Mouse (Mus musculus) central nervous system, embryonic 18 days (tissue): ENCODE measurements around the gene Ubash3a. TPM values are rescaled to one million over a fixed set of nuclear protein-coding genes. Genes with fewer than 3 reads are reported as not detected.

Source experiments
- polyA plus RNA-seq: library from polyadenylated mRNA; depleted of rRNA; stranded (reverse); fragments of >200 nt; gene quantifications from 2 replicates; pipeline ENCODE4 v1.2.3, GENCODE M21; 2012; rRNA removed

Gene Ubash3a
- polyA plus RNA-seq, result not detected in 2 replicates

DNA sequence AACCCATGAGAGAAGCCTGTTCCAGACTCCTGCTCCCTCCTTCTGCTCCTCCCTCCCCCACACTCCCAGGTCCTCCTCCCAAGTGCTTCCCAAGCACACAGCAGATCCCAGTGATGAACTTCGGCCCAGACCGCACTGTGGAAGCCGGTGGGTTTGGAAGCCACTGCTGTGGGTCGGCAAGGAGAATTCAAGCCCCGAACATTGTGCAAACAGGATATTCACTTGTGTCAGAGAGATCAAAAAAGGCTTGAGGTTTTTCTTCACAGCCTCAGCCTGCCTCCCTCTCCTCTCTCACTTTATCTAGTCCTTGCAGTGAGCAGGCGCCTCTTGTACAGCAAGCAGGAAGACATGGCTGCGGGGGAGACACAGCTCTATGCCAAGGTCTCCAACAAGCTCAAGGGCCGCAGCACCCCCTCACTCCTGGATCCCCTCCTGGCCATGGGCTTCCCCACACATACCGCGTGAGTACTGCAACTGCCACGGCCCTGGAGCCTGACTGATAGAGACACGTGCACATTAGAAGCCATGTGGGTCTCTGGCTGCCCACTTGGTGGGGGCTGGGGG is at the start of gene Ubash3a:
Gene Ubash3a (plus strand): TSS at position 103 of the 564 bp plus-strand sequence.

DNA sequence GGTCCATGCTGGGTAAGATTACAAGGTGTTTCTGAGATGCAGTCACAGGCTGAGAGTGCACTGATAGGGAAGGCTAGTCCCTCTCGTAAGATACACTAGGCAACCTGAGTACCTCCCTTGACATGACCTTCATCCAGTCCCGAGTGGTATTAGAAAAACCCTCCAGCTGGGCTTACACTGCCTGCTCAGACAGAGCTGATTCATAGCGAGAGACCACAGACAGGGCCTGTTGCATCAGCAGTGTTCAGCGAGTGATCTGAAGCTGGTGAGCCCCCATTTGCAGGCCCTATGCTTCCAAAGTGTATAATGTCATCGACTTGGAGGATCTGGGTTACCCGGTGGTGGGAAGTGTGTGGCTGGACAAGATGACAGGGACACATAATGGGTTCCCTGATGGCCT is 42.5 kb upstream of the Ubash3a start, which contains the start of gene Tff1:
Gene Tff1 (minus strand): TSS at position 151 of the 400 bp plus-strand sequence.

DNA sequence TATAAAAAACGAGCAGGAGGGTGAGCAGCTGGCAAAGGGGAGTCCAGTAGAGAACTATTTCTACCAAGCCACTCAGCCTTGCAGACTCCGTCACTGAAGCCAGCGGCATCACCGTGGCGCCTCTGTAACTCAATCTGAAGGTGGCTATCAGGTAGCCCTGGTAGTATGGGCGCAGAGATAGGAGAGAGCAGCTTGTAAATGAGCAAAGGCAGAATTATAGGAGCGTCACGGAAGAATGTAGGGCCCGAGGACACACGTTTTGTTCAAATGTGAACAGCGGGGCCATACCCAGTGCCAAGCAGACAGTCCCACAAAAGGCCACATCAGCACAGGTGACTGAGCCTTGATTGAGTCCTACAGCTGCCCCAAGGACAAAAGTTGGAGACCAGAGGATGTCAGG is 8.8 kb upstream of the Ubash3a start, which contains the start of gene Tmprss3:
Gene Tmprss3 (minus strand): TSS at position 101 of the 400 bp plus-strand sequence.

DNA sequence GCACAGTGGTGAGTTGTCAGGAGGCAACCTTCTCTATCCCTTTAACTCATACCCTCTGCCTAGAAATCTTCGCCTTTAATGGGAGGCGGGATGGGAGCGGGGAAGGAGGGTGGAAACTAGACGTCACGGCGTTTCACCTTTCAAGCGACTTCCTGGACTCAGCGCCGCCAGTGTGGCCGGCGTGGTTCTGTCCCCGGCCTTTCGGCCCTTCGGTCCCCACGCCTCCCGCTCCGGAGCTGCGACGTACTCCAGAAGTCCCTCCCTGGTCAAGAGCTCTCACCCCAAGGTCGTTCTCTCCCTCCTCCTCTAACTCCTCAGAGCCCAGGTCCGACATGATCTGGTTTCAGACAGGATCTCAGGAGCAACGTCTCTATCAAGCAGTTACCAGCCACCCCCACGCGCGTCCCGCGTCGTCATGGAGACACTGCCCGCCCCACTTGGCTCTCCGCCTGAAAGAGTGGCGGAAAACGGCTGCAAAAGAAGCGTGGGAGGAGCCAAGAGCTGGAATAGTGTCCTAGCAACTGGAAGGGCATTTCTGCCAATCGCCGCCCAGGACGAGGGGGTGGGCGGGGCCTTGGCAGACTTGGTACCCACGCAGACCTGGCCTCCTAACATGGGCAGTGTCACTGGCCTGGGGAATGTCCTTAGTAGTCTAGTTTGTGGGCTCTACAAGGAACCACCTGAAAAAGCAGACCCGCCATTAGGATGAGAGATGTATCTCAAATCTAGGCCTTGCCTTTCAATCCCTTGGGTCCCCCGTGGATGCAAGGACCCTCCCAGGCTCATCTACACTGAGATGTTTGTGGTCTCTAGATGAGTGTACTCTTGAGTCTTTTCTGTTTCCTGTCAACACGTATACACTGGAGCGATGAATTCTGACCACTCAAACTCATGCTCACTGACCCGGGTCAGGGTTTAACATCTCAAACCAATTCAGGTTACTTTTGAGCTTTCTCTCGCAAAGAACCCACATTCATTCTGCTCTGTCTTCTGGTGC is 69.5 kb downstream of the Ubash3a start, which contains the start of gene Rsph1:
Gene Rsph1 (minus strand): TSS at position 462 of the 997 bp plus-strand sequence.

DNA sequence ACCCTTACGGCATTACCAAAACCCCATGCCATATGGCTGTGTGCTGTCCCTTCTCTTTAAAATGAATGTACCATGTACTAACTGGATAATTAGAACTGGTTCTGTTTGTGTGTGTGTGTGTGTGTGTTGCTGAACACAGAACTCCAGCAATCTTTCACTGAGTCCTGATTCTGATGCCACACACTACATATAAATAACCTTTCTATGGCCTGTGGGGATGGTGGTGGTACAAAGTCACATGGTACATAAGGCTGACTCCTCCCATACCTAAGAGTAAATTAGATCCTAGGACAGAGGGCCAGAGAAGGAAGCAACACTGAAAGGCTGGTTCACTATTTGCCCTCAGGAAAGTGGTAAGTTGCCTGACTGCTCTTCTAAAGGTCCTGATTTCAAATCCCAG is 78.8 kb downstream of the Ubash3a start, which contains the start of gene Slc37a1:
Gene Slc37a1 (plus strand): TSS at position 301 of the 400 bp plus-strand sequence.

Other genes with a start within 250 kb of the Ubash3a start
- 7.4 and 10.2 TPM in 2 replicates for gene Abcg1, start 150.2 kb upstream of the Ubash3a start, polyA plus RNA-seq
- 0.33 TPM in 1 of 2 replicates, not detected in the other for gene Tff3, start 78.2 kb upstream of the Ubash3a start, polyA plus RNA-seq
- not detected in 2 replicates for gene Tff2, start 63.6 kb upstream of the Ubash3a start, polyA plus RNA-seq
- gene Tff1, start 42.6 kb upstream of the Ubash3a start, polyA plus RNA-seq, result not detected in 2 replicates
- gene Tmprss3, start 8.9 kb upstream of the Ubash3a start, polyA plus RNA-seq, result 0.04 and 0.05 TPM in 2 replicates
- gene Rsph1, start 69.5 kb downstream of the Ubash3a start, polyA plus RNA-seq, result 2.3 and 2.7 TPM in 2 replicates
- 18.9 and 20.4 TPM in 2 replicates for gene Slc37a1, start 78.9 kb downstream of the Ubash3a start, polyA plus RNA-seq
- gene Pde9a, start 178.3 kb downstream of the Ubash3a start, polyA plus RNA-seq, result 68.8 and 71.7 TPM in 2 replicates